Mouse (Mus musculus): ENCODE measurements around the gene Usp37. TPM values are rescaled to one million over a fixed set of nuclear protein-coding genes. Genes with fewer than 3 reads are reported as not detected.

The Usp37 gene
- total and polyA plus RNA-seq, 2 experiments from 2014 or later: 8.3 to 9.0 TPM

- DNase-seq (ENCODE audit: low spot score) (peak; percentile 45), ATAC-seq (ENCODE audit: insufficient read depth, low read depth) (peak; percentile 35)
- H3K36me3 ChIP-seq (replicated peaks; ENCODE audit: control insufficient read depth, insufficient read depth, low read length): no peaks in the 10 kb centered on the region
- no peak for TF ChIP-seq CTCF (IDR thresholded peaks at IDR 0.05; ENCODE audit: low read depth)
- no peak for TF ChIP-seq EP300 (IDR thresholded peaks at IDR 0.05; ENCODE audit: low read depth)
- WGBS: under 1% methylated on average over 34 of the region's 34 CpGs
- H3K9ac ChIP-seq (replicated peaks; ENCODE audit: low read depth, low read length): peak overlapping the region; percentile 69
- peaks cover 19% of the 10 kb centered on the region; the same call in 1 of the 2 replicates for H3K4me1 ChIP-seq (ENCODE audit: control insufficient read depth, insufficient read depth)
- H3K4me3 ChIP-seq (ENCODE audit: low read depth, low read length): peak overlapping the region; percentile 92
- no peaks in the 10 kb centered on the region for H3K9me3 ChIP-seq (replicated peaks; ENCODE audit: control insufficient read depth, low read length)
- H3K27ac ChIP-seq (ENCODE audit: low read depth): peak overlapping the region; percentile 83
- no peaks in the 10 kb centered on the region for H3K27me3 ChIP-seq (ENCODE audit: control insufficient read depth, insufficient read depth, low read length)
- peak overlapping the region; percentile 89 for H3K4me2 ChIP-seq (ENCODE audit: low read depth, low read length)
These were observed 37.6 kb downstream of the Usp37 start for GRCm38 (mm10) chr1:74506471-74506881.

- Histone ChIP-seq H3K9me3 (replicated peaks; ENCODE audit: control insufficient read depth, low read length) (no peaks in the 10 kb centered on the region), H3K4me2 (ENCODE audit: low read depth, low read length) (peak within 1 kb of the TSS; percentile 97), H3K4me3 (ENCODE audit: low read depth, low read length) (peak within 1 kb of the TSS; percentile 92), H3K36me3 (replicated peaks; ENCODE audit: control insufficient read depth, insufficient read depth, low read length) (no peaks in the 10 kb centered on the region), H3K27me3 (ENCODE audit: control insufficient read depth, insufficient read depth, low read length) (no peaks in the 10 kb centered on the region), H3K4me1 (ENCODE audit: control insufficient read depth, insufficient read depth) (peaks cover 19% of the 10 kb centered on the region; the same call in 1 of the 2 replicates), H3K9ac (replicated peaks; ENCODE audit: low read depth, low read length) (peak within 1 kb of the TSS; percentile 74), H3K27ac (ENCODE audit: low read depth) (peak within 1 kb of the TSS; percentile 83)
- TF ChIP-seq CTCF (IDR thresholded peaks at IDR 0.05; ENCODE audit: low read depth) (no peak), EP300 (IDR thresholded peaks at IDR 0.05; ENCODE audit: low read depth) (no peak)
- peak; percentile 100 for ATAC-seq (ENCODE audit: insufficient read depth, low read depth)
- DNase-seq (ENCODE audit: low spot score): peak; percentile 99
- WGBS: under 1% methylated on average over 53 of the region's 64 CpGs
These were observed 38.2 kb downstream of the Usp37 start, which contains the start of gene Cnot9 for GRCm38 (mm10) chr1:74505721-74506464. Gene Cnot9, plus strand, starts transcription at chr1:74506058.

- peaks cover 19% of the 10 kb centered on the region; the same call in 1 of the 2 replicates for H3K4me1 ChIP-seq (ENCODE audit: control insufficient read depth, insufficient read depth)
- no peak for TF ChIP-seq EP300 (IDR thresholded peaks at IDR 0.05; ENCODE audit: low read depth)
- TF ChIP-seq CTCF (IDR thresholded peaks at IDR 0.05; ENCODE audit: low read depth): no peak
- no peak for DNase-seq (ENCODE audit: low spot score)
- peak overlapping the region; percentile 74 for H3K9ac ChIP-seq (replicated peaks; ENCODE audit: low read depth, low read length)
- H3K9me3 ChIP-seq (replicated peaks; ENCODE audit: control insufficient read depth, low read length): no peaks in the 10 kb centered on the region
- under 1% methylated on average over 22 of the region's 22 CpGs for WGBS
- peak overlapping the region; percentile 97 for H3K4me2 ChIP-seq (ENCODE audit: low read depth, low read length)
- no peaks in the 10 kb centered on the region for H3K36me3 ChIP-seq (replicated peaks; ENCODE audit: control insufficient read depth, insufficient read depth, low read length)
- peak overlapping the region; percentile 92 for H3K4me3 ChIP-seq (ENCODE audit: low read depth, low read length)
- ATAC-seq (ENCODE audit: insufficient read depth, low read depth): peak; percentile 34
- no peaks in the 10 kb centered on the region for H3K27me3 ChIP-seq (ENCODE audit: control insufficient read depth, insufficient read depth, low read length)
- H3K27ac ChIP-seq (ENCODE audit: low read depth): peak overlapping the region; percentile 67
These were observed 38.7 kb downstream of the Usp37 start for GRCm38 (mm10) chr1:74505393-74505720.

- Histone ChIP-seq H3K4me1 (ENCODE audit: control insufficient read depth, insufficient read depth) (peaks cover 7% of the 10 kb centered on the region; the same call in 1 of the 2 replicates), H3K4me2 (ENCODE audit: low read depth, low read length) (no peak overlapping the region), H3K27me3 (ENCODE audit: control insufficient read depth, insufficient read depth, low read length) (no peaks in the 10 kb centered on the region), H3K27ac (ENCODE audit: low read depth) (no peak overlapping the region), H3K9ac (replicated peaks; ENCODE audit: low read depth, low read length) (no peak overlapping the region), H3K36me3 (replicated peaks; ENCODE audit: control insufficient read depth, insufficient read depth, low read length) (0 out of 2 replicates have a peak, but pooled peaks cover 4% of the 10 kb centered on the region), H3K9me3 (replicated peaks; ENCODE audit: control insufficient read depth, low read length) (no peaks in the 10 kb centered on the region), H3K4me3 (ENCODE audit: low read depth, low read length) (no peak overlapping the region)
- no peak for TF ChIP-seq CTCF (IDR thresholded peaks at IDR 0.05; ENCODE audit: low read depth)
- no peak for TF ChIP-seq EP300 (IDR thresholded peaks at IDR 0.05; ENCODE audit: low read depth)
- DNase-seq (ENCODE audit: low spot score) (no peak), ATAC-seq (ENCODE audit: insufficient read depth, low read depth) (no peak)
- WGBS: 78% methylated on average over 1 of the region's 1 CpGs
These were observed 43.0 kb downstream of the Usp37 start for GRCm38 (mm10) chr1:74501106-74501505.

GRCm38 (mm10) chr1:74485792-74486191 lies 58.3 kb downstream of the Usp37 start:
- no peak overlapping the region for H3K4me2 ChIP-seq (ENCODE audit: low read depth, low read length)
- H3K9ac ChIP-seq (replicated peaks; ENCODE audit: low read depth, low read length): no peak overlapping the region
- H3K27me3 ChIP-seq (ENCODE audit: control insufficient read depth, insufficient read depth, low read length): no peaks in the 10 kb centered on the region
- no peaks in the 10 kb centered on the region for H3K4me1 ChIP-seq (ENCODE audit: control insufficient read depth, insufficient read depth)
- H3K9me3 ChIP-seq (replicated peaks; ENCODE audit: control insufficient read depth, low read length): no peaks in the 10 kb centered on the region
- WGBS: 91% methylated on average over 5 of the region's 5 CpGs
- ATAC-seq (ENCODE audit: insufficient read depth, low read depth): no peak
- no peak for DNase-seq (ENCODE audit: low spot score)
- TF ChIP-seq EP300 (IDR thresholded peaks at IDR 0.05; ENCODE audit: low read depth) (no peak), CTCF (IDR thresholded peaks at IDR 0.05; ENCODE audit: low read depth) (no peak)
- no peak overlapping the region for H3K4me3 ChIP-seq (ENCODE audit: low read depth, low read length)
- peaks cover 64% of the 10 kb centered on the region for H3K36me3 ChIP-seq (replicated peaks; ENCODE audit: control insufficient read depth, insufficient read depth, low read length)
- no peak overlapping the region for H3K27ac ChIP-seq (ENCODE audit: low read depth)
